Mouse (Mus musculus) thymus, postnatal 0 days (tissue): Measurements from ENCODE around the gene Lpcat2. TPM values are rescaled to one million over a fixed set of nuclear protein-coding genes. Genes with fewer than 3 reads are reported as not detected.
A peak's percentile ranks its signal among the peaks of the same experiment; 100 is the strongest.
"Not testable (repeated sequence)": the region's sequence is repeated elsewhere in the genome, so short reads cannot be mapped to it uniquely, and the experiment has no call there.

Experiments used
- DNase-seq: peaks from one replicate; pipeline ENCODE4 v3.0.0-alpha.2; 2015; ENCODE audit warnings: low spot score
- polyA plus RNA-seq: library from polyadenylated mRNA; unstranded; fragments of >200 nt; fragmentation: Nextera tagmentation; extraction: Ambion mirVana; gene quantifications from 2 replicates; pipeline ENCODE4 v1.2.1, GENCODE M21; 2015

Gene Lpcat2
- polyA plus RNA-seq, 1 experiment from 2014 or later, result 25.5 TPM

- no peak for DNase-seq
Measured at GRCm38 (mm10) chr8:92853188-92853983, 1.8 kb upstream of the Lpcat2 start.

GRCm38 (mm10) chr8:92854673-92855072 is 466 bp upstream of the Lpcat2 start:
- no peak for DNase-seq

DNA sequence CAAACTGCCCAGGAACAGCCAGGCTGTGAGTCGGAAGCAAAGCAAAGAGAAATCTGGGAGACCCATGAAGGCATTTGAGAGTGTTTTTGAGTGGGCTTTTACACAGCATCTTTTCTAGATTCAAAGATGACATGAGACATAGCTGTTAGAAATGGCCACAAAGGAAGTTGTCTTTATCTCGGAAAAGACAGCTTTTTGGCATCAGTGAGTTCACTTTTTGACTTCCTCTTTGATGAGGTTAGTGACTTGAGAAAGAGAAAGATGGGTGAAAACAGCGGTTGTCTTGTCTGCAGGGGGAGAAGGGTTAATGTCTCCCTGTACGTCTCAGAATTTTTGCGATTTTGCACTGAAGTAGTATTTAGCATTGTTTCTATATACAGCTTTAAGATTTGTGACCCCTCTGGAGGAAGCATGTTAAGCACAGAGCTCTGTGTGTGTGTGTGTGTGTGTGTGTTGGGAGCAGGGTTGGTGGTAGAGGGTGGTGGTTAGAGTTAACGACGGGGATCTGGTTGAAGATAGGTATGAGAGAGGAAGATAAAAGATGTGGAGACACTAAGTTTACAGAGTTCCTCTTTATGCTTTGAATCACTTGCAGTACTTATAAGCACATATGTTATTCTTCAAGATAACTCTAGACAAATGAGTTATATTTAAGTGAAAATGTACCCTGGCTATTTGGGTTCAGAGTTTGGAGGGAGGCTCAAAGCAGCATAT is 1.3 kb downstream of the Lpcat2 start:
- DNase-seq, result peak; percentile 13

- DNase-seq, result no peak
Measured at GRCm38 (mm10) chr8:92858475-92859182, 3.5 kb downstream of the Lpcat2 start.

DNA sequence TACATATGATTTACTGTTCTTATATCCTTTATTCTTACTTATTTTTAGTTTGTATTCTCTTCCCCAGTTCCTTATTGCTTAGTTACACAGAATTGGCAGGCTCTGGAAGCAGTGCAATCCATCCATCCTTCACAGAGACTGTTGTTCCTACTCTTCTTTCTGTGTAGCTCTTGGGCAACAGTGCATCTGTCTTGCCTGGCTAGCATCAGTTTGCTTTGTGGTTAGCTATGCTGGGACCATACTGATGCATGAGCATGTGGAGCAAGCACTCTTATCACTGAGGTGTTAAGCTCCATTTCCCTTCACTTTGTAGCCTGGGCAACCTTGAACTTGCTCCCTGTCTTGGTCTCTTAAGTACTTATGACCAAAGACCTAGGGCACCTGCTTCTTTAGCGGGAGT is 6.8 kb downstream of the Lpcat2 start:
- no peak for DNase-seq

- DNase-seq, result no peak
Measured at GRCm38 (mm10) chr8:92870281-92870680, 15.1 kb downstream of the Lpcat2 start.

GRCm38 (mm10) chr8:92872063-92872759 is 17.1 kb downstream of the Lpcat2 start:
- DNase-seq, result no peak

DNA sequence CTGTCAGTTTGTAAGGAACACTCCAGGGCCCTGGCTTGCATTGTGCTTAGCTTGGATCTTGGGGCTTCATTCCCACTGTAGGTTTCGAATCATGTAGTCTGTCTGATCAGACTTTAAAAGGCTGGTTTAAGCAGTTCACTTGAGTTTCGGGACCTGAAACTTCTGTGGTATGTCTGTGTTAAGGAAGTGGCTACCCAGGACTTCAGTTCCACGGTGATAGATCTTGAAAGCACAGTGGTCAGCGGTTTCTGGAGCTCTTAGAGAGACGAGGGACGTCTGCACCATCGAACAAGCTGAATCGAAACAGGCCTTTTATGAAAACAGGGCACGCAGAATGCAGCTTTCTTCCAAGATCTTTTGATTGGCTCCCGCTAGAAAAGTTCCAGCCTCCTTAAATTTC is 20.7 kb downstream of the Lpcat2 start:
- DNase-seq, result no peak

DNA sequence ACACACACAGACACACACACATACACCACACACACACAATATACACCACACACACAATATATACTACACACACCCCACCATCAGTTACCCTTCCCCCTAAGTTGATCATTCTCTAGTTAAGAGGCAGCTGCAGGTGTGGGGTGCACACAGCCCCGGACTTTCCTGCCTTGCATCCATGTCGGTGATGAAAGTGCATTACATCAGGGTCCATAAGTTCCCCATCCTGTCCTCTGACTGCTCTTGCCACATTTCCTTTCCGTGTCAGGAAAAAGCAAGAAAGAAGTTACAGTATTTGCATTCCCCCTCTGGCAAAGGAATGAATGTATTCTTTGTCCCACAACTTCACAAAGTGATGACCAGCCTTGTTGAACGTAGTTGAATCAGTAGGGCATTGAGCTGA is 26.1 kb downstream of the Lpcat2 start:
- no peak for DNase-seq

DNA sequence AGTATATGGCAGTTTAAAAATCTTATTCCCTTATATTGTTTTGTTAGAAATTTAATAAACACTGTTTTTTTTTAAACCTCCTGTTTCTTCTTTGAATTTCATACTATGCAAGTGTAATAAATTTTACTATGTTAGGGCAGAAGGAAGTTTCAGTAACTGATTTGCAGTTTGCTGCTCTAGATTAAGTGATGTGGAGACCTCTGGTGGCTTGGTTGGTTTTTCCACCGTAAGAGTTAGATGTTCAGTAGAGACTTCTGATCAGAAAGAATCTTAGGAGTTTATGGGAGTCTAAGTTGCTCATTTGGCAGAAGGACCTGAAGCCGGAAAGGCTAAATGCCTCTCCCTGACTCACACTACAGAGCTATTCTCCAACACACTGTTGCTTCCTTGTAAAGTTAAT is 28.6 kb downstream of the Lpcat2 start:
- DNase-seq, result no peak

- not testable (repeated sequence) for DNase-seq
Measured at GRCm38 (mm10) chr8:92892216-92892615, 37.1 kb downstream of the Lpcat2 start.

DNA sequence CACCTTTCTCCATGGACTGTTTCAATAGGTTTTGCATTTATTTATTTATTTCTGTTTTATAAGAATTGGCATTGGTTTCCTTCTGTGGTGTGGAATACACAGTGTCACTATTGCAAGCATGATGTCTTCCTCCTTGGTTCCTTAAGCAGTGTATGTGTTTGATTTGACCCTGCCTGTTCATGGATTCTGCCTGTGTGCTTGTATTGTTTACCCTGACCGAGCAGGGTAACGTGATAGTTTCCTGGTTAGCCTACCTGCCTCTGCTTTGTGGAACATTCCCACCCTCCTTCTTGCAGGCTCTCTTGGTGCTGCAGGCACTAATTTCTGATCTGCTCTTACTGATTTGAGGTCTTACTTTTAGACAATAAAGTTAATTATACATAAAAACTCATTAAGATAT is 38.7 kb downstream of the Lpcat2 start:
- DNase-seq, result no peak

DNA sequence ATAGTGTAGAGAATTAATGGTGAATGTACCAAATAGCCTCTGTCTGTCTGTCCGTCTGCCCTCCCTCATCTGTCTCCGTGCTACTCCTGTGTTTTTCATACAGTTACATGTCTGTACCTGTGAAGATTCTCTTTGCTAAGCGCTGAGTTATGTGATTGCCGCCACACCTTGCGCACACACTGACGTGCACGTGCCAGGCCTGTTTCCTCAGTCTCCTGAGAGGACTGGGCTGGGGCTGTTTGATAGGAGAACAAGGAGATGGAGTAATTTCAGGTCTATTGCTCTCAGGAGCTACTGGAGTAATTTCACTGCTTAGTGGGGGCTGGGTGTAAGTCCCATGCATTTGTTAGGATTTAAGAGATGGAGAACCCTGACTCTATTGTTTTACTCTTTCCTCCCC is 39.9 kb downstream of the Lpcat2 start:
- DNase-seq, result no peak

DNA sequence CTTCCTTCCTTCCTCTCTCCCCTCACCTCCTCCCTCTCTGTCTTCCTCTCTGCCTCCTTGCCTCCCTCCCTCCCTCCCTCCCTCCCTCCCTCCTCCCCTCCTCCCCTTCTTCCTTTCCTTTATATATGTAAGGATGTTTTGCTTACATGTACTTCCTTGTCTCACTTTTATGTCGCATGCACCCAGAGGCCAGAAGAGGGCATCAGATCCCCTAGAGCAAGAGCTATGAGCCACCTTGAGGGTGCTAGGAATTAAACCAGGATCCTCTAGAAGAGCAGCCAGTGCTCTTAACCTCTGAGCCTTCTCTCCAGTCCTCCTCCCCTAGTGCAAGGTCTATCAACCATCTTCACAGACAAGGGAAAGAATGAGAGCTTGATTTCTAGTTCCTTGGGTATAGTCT is 40.9 kb downstream of the Lpcat2 start:
- DNase-seq, result no peak

GRCm38 (mm10) chr8:92896611-92897010 is 41.5 kb downstream of the Lpcat2 start:
- no peak for DNase-seq

DNA sequence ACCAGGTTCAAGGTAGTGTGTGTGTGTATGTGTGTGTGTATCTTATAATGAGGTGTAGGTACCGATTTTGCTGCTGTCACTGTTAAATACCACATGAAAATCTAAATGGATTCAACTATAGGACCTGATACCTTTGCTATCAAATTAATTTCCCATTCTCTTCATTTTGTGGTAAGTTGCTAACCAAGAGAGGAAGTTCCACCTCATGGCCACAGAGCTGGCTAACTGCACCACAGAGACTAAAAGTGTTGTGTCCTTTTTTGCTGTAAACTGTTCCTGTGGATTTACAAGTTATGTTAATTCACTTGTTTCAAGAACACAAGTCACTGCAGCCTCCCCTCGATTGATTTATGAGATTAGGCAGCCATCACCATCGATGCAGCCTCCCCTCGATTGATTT is 42.7 kb downstream of the Lpcat2 start:
- DNase-seq, result no peak

- DNase-seq, result no peak
Measured at GRCm38 (mm10) chr8:92899590-92899989, 44.5 kb downstream of the Lpcat2 start.

GRCm38 (mm10) chr8:92901107-92901506 is 46.0 kb downstream of the Lpcat2 start, which contains the start of gene Capns2:
TSS of gene Capns2 (plus strand) at chr8:92901407.
- DNase-seq, result no peak

DNA sequence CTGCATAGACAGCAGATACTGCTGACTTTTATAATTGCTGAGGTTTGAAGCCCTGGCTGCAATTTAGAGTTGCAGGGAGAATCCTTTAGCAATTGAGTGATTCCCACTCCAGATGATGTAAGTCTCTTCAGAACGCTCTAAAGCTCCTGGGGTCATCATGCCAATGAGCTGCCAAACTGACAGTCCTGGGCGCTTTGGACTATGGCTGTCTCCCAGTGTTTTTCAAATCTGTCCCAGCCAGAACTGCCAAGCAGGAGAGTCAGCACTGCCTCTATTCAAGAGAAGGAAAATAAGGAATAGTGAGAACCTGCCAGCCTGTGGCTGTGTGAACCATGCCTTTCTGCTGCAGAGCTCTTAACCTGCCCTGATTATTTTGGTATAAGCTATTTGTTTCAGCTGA is 47.8 kb downstream of the Lpcat2 start:
- DNase-seq, result no peak

DNA sequence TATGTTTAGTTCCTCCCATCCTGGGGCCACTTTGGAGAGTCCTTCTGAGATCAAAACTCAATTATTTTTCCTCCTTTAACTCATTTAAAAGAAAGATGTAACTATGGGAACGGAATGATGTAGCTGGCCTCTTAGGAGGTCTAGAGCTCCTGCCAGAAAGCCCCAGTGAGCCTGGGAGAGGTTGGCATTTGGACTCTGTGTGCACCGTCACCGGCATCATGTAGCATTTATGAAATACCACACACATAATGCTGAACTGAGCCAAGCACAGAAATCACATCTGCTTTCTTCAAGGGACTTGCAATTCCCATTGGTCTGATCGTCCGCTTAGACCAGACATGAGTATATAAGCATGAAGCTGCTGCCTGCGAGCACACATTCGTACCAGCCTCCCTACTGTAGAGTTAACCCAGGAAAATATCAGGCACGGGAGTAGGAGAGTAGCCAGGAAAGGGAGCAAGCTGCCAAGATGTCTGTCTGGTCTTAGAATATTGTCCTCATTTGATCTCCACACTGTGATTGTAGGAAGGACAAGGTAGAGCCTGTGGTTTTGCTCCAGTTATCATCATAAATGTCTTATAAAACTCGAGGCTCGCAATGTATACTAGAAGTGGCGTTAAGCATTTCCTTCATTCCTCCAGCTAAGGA is 48.5 kb downstream of the Lpcat2 start:
- DNase-seq, result no peak

- DNase-seq, result no peak
Measured at GRCm38 (mm10) chr8:92906553-92906952, 51.4 kb downstream of the Lpcat2 start.
